Mouse (Mus musculus) limb, embryonic 15.5 days (tissue): ENCODE results near the gene Spata31d1b. TPM values are rescaled to one million over a fixed set of nuclear protein-coding genes. Genes with fewer than 3 reads are reported as not detected.
"Not testable (repeated sequence)": the region's sequence is repeated elsewhere in the genome, so short reads cannot be mapped to it uniquely, and the experiment has no call there.

Experiments
- ATAC-seq: fragments of 200-750 bp; cut with Nextera tagmentation; 2 replicates; pipeline ENCODE4 v1.8.0; 2017; ENCODE audit warnings: low read depth, moderate TSS enrichment; ENCODE audit not compliant: insufficient number of reproducible peaks, low FRiP score, low TSS enrichment
- H3K27ac ChIP-seq: fragments of 300-500 bp; sonication (generic); 2 replicates; pipeline ENCODE4 v1.5.1; 2015; ENCODE audit warnings: moderate library complexity, mild to moderate bottlenecking, inconsistent platforms
- H3K27me3 ChIP-seq: fragments of 300-500 bp; sonication (generic); 2 replicates; pipeline ENCODE4 v1.6.1; 2015; ENCODE audit warnings: inconsistent platforms
- H3K36me3 ChIP-seq: fragments of 300-500 bp; sonication (generic); 2 replicates; pipeline ENCODE4 v1.6.1; 2015; ENCODE audit warnings: inconsistent platforms
- H3K4me1 ChIP-seq: fragments of 300-500 bp; sonication (generic); 2 replicates; pipeline ENCODE4 v1.6.1; 2015; ENCODE audit warnings: inconsistent platforms
- H3K4me2 ChIP-seq: fragments of 300-500 bp; sonication (generic); 2 replicates; pipeline ENCODE4 v1.6.1; 2015; ENCODE audit warnings: mild to moderate bottlenecking, inconsistent platforms
- H3K4me3 ChIP-seq: fragments of 300-500 bp; sonication (generic); 2 replicates; pipeline ENCODE4 v1.5.1; 2015; ENCODE audit warnings: mild to moderate bottlenecking, inconsistent platforms
- H3K9ac ChIP-seq: fragments of 300-500 bp; sonication (generic); 2 replicates; pipeline ENCODE4 v1.6.1; 2015; ENCODE audit warnings: inconsistent platforms
- H3K9me3 ChIP-seq: fragments of 300-500 bp; sonication (generic); 2 replicates; pipeline ENCODE4 v1.6.1; 2016; ENCODE audit warnings: inconsistent platforms
- WGBS: fragments of 180-500 bp; shearing (Covaris S2); methylation state at CpG from one replicate; pipeline ENCODE4 v1.1.7; 2015; 5-methylcytosine and 5-hydroxymethylcytosine counted together
- polyA plus RNA-seq: library from polyadenylated mRNA; unstranded; fragments of >200 nt; fragmentation: Nextera tagmentation; extraction: Ambion mirVana; gene quantifications from 2 replicates; pipeline ENCODE4 v1.2.1, GENCODE M21; 2015

Gene Spata31d1b
- polyA plus RNA-seq, 1 experiment from 2014 or later = not detected

- no peaks in the 10 kb centered on the region for H3K9me3 ChIP-seq
- 91% methylated on average over 8 of the region's 8 CpGs for WGBS
- H3K9ac ChIP-seq = no peak overlapping the region
- no peak overlapping the region for H3K4me3 ChIP-seq
- no peaks in the 10 kb centered on the region for H3K36me3 ChIP-seq
- no peak overlapping the region for H3K4me2 ChIP-seq
- no peak overlapping the region for H3K27ac ChIP-seq
- no peak for ATAC-seq
- H3K27me3 ChIP-seq = no peaks in the 10 kb centered on the region
- H3K4me1 ChIP-seq = no peaks in the 10 kb centered on the region
Measured at GRCm38 (mm10) chr13:59699131-59699530, 13.0 kb upstream of the Spata31d1b start.

GRCm38 (mm10) chr13:59700137-59700536 lies 11.9 kb upstream of the Spata31d1b start:
- H3K9me3 ChIP-seq, H3K9ac ChIP-seq, H3K27me3 ChIP-seq, ATAC-seq, H3K36me3 ChIP-seq, H3K4me3 ChIP-seq, H3K4me1 ChIP-seq, H3K4me2 ChIP-seq, H3K27ac ChIP-seq: not testable (repeated sequence)
- 47% methylated on average over 1 of the region's 1 CpGs for WGBS

GRCm38 (mm10) chr13:59703514-59703913 lies 8.6 kb upstream of the Spata31d1b start:
- WGBS = 78% methylated on average over 12 of the region's 12 CpGs
- H3K4me2 ChIP-seq = no peak overlapping the region
- H3K27me3 ChIP-seq = no peaks in the 10 kb centered on the region

DNA sequence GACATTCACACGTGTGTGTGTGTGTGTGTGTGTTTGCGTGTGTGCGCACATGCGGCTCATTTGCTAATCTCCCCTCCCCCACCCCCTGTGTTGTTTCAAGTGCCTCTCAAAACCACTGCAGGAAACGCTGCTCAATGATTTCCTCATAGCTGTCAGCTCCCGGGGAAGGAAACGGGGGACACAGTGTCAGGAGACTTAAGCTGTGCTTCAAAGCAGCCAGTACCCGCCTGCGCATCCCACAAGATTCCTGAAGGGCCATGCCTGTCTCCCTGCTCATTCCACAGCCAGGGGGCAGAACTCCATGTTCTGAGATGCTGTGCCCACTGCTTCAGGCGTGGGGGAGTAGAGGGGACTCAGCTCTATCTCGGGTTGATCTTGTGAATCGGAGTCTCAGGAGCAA lies 7.5 kb upstream of the Spata31d1b start:
- Histone ChIP-seq H3K4me3 (no peak overlapping the region), H3K9me3 (no peaks in the 10 kb centered on the region), H3K36me3 (no peaks in the 10 kb centered on the region), H3K27ac (no peak overlapping the region), H3K4me1 (no peaks in the 10 kb centered on the region), H3K27me3 (no peaks in the 10 kb centered on the region), H3K9ac (no peak overlapping the region), H3K4me2 (no peak overlapping the region)
- WGBS = 58% methylated on average over 12 of the region's 12 CpGs
- no peak for ATAC-seq

More at GRCm38 (mm10) chr13:59703514-59703913, 8.6 kb upstream of the Spata31d1b start:
- Histone ChIP-seq H3K9me3 (no peaks in the 10 kb centered on the region), H3K36me3 (no peaks in the 10 kb centered on the region), H3K4me3 (no peak overlapping the region), H3K9ac (no peak overlapping the region), H3K27ac (no peak overlapping the region), H3K4me1 (no peaks in the 10 kb centered on the region)
- ATAC-seq = no peak

- 88% methylated on average over 15 of the region's 15 CpGs for WGBS
- no peak within 1 kb of the TSS for H3K27ac ChIP-seq
- no peaks in the 10 kb centered on the region for H3K4me1 ChIP-seq
- H3K9ac ChIP-seq = no peak within 1 kb of the TSS
- no peaks in the 10 kb centered on the region for H3K9me3 ChIP-seq
- no peak for ATAC-seq
- H3K27me3 ChIP-seq = no peaks in the 10 kb centered on the region
- H3K4me3 ChIP-seq = no peak within 1 kb of the TSS
- no peaks in the 10 kb centered on the region for H3K36me3 ChIP-seq
- H3K4me2 ChIP-seq = no peak within 1 kb of the TSS
Measured at GRCm38 (mm10) chr13:59710230-59710629, 1.9 kb upstream of the Spata31d1b start, which contains the start of gene Spata31d1a. Spata31d1a (minus strand) TSS chr13:59710330.

DNA sequence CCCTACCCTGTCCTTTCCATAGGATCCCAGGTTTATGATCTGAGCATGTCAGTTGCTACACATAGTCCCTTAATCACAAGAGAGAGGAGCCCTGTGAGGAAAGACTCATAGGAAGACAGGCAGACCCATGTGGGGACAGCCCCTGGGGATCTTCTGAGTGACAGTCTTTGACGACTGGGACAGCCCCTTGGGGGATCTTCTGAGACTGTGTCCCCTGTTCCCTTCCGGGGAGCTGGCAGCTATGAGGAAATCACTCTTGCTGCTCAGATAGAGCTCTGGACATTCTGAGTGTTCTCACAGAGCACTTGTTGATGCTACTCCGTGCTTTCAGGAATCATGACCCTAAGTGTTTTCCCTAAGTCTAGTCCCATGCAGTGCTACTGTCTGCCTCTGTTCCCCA lies 1.6 kb downstream of the Spata31d1b start:
- H3K4me3 ChIP-seq = no peak overlapping the region
- 39% methylated on average over 3 of the region's 3 CpGs for WGBS
- H3K4me2 ChIP-seq = no peak overlapping the region
- H3K27ac ChIP-seq = no peak overlapping the region
- no peaks in the 10 kb centered on the region for H3K27me3 ChIP-seq
- no peaks in the 10 kb centered on the region for H3K4me1 ChIP-seq
- no peaks in the 10 kb centered on the region for H3K9me3 ChIP-seq
- ATAC-seq = no peak
- H3K36me3 ChIP-seq = no peaks in the 10 kb centered on the region
- no peak overlapping the region for H3K9ac ChIP-seq

DNA sequence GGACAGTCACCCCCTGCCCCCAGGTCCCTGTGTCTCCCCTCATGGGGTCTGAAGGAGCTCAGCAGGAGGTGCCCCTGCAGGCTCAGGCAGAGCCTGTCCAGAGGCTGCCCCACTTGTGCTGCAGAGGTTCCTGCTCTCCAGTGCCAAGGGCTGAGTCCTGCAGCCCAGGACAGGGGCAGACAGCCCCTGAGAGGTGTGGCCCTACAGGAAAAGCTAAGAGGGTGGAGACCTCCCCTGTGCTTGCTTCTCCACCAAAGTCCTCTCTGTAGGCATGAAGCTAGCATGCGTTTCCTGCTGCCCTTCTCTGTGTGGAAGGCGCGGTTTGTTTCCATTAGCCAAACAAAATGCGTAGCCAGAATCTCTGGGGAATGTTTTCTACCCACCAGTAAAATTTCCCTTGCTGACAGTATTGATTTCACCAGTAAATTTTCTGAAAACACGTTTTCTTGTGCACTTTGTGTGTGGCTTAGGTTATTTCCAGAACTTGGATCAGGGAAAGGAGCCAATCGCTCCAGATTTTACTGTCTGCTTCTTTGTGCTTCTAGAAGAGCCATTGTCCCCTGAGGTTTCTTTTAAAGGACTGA lies 6.9 kb downstream of the Spata31d1b start:
- not testable (repeated sequence) for H3K4me1 ChIP-seq, H3K9me3 ChIP-seq, H3K4me3 ChIP-seq, H3K36me3 ChIP-seq, H3K9ac ChIP-seq, H3K27me3 ChIP-seq, H3K4me2 ChIP-seq
- 0 out of 2 replicates have a peak, but pooled peaks have one; percentile 45 for ATAC-seq
- H3K27ac ChIP-seq = peak overlapping the region; percentile 22; the same call in 1 of the 2 replicates
- 31% methylated on average over 6 of the region's 6 CpGs for WGBS

DNA sequence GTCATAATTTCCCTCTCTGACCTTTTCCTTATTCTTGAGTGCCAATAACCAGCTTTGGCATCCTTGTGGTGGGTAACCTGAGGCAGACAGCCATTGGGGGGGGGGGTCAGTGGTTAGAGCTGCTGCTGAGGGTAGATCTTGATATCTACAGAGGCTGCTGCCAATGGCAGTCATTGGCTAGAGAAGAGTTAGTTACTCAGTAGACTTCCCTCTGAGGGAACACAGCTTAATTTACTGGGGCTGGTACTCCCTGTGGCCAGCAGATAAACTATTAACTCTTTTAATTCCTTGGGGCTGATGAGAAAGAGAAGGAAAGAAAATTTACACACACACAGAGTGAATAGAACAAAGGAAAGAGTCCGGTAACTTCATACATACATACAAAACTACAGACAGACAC lies 7.4 kb downstream of the Spata31d1b start:
- Histone ChIP-seq H3K27me3 (no peaks in the 10 kb centered on the region), H3K4me3 (no peak overlapping the region), H3K36me3 (no peaks in the 10 kb centered on the region), H3K27ac (peak overlapping the region; percentile 22; the same call in 1 of the 2 replicates), H3K9me3 (no peaks in the 10 kb centered on the region), H3K9ac (no peak overlapping the region), H3K4me2 (no peak overlapping the region), H3K4me1 (peaks cover 8% of the 10 kb centered on the region)
- 76% methylated on average over 1 of the region's 1 CpGs for WGBS
- ATAC-seq = no peak

DNA sequence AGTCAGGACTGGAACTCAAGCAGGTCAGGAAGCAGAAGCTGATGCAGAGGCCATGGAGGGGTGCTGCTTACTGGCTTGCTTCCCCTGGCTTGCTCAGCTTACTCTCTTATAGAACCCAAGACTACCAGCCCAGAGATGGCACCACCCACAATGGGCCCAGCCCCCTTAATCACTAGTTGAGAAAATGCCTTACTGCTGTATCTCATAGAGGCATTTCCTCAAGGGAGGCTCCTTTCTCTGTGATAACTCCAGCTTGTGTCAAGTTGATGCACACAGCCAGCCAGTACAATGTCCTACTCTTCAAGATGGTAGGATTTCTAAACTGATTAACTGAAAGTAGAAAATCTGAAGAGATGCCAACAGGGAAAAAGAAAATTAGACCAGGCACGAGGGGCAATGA lies 10.0 kb downstream of the Spata31d1b start:
- 78% methylated on average over 1 of the region's 1 CpGs for WGBS
- not testable (repeated sequence) for H3K4me2 ChIP-seq, H3K36me3 ChIP-seq, H3K4me3 ChIP-seq, H3K9me3 ChIP-seq, ATAC-seq, H3K27me3 ChIP-seq, H3K27ac ChIP-seq, H3K9ac ChIP-seq
- peaks cover 13% of the 10 kb centered on the region for H3K4me1 ChIP-seq

- Histone ChIP-seq H3K9ac (no peak overlapping the region), H3K27me3 (no peaks in the 10 kb centered on the region), H3K4me3 (peak overlapping the region; percentile 3; the same call in 1 of the 2 replicates), H3K4me1 (peaks cover 5% of the 10 kb centered on the region), H3K27ac (no peak overlapping the region), H3K9me3 (no peaks in the 10 kb centered on the region), H3K36me3 (no peaks in the 10 kb centered on the region), H3K4me2 (peak overlapping the region; percentile 39)
- 24% methylated on average over 29 of the region's 29 CpGs for WGBS
- no peak for ATAC-seq
Measured at GRCm38 (mm10) chr13:59726139-59726867, 14.2 kb downstream of the Spata31d1b start.

GRCm38 (mm10) chr13:59728378-59729093 lies 16.5 kb downstream of the Spata31d1b start:
- Histone ChIP-seq H3K4me2 (no peak overlapping the region), H3K4me3 (no peak overlapping the region), H3K4me1 (peaks cover 5% of the 10 kb centered on the region), H3K9ac (no peak overlapping the region), H3K36me3 (no peaks in the 10 kb centered on the region), H3K27ac (no peak overlapping the region), H3K27me3 (no peaks in the 10 kb centered on the region), H3K9me3 (no peaks in the 10 kb centered on the region)
- ATAC-seq = peak; percentile 53; the same call in 1 of the 2 replicates
- 28% methylated on average over 7 of the region's 7 CpGs for WGBS

DNA sequence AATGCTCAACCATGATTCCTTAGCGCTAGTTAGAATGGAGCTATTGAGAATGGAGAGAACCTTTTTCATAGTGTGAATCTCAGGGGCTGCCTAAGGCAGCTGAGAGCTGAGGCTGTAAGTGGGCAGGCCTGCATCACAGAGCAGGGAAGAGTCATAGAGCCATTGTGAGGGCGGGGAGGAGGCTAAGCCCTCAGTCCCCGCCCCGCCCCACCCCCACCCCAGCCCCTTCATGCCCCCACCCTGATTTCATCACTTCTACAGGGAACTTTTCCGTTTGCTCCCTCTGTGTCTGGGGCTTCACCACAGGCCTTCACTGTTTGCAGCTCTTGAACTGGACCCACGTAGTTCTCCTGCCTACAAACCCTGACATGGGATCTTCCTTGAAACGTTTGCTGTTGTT lies 19.6 kb downstream of the Spata31d1b start, which contains the start of gene Spata31d1d:
Gene Spata31d1d (minus strand): TSS at position 101 of the 400 bp plus-strand sequence.
- no peak within 1 kb of the TSS for H3K4me2 ChIP-seq
- no peak for ATAC-seq
- no peaks in the 10 kb centered on the region for H3K9me3 ChIP-seq
- no peaks in the 10 kb centered on the region for H3K36me3 ChIP-seq
- no peak within 1 kb of the TSS for H3K4me3 ChIP-seq
- H3K27me3 ChIP-seq = no peaks in the 10 kb centered on the region
- whole genome bisulfite sequencing = 53% methylated on average over 7 of the region's 7 CpGs
- no peak within 1 kb of the TSS for H3K27ac ChIP-seq
- H3K9ac ChIP-seq = no peak within 1 kb of the TSS
- no peaks in the 10 kb centered on the region for H3K4me1 ChIP-seq
